Mouse (Mus musculus) hematopoietic stem cell, adult 5-6 weeks (primary cell): Measurements from ENCODE around the gene Prpf6. TPM values are rescaled to one million over a fixed set of nuclear protein-coding genes. Genes with fewer than 3 reads are reported as not detected.
A peak's percentile ranks its signal among the peaks of the same experiment; 100 is the strongest.

Experiments
- ATAC-seq, 2 experiments: fragments of 125-278 bp in 1 of 2; replicated peaks in 1 of 2; 2 replicates each; pipeline ENCODE4 v1.8.0; 2016 to 2017; ENCODE audit warnings: inconsistent platforms in 2 of 2, mild to moderate bottlenecking in 2 of 2, moderate number of reproducible peaks in 2 of 2, low read depth in 1 of 2, moderate TSS enrichment in 1 of 2; ENCODE audit not compliant: low FRiP score in 2 of 2, poor library complexity in 2 of 2, severe bottlenecking in 2 of 2, insufficient read depth in 1 of 2, low TSS enrichment in 1 of 2
- total RNA-seq: library from RNA; stranded (forward); fragments of 172-1452, 232-1000 nt; gene quantifications from 2 replicates; pipeline ENCODE4 v1.2.3, GENCODE M21; 2017

Gene Prpf6
- total RNA-seq, 1 experiment from 2014 or later = 120 TPM

- ATAC-seq = no peak
Observed at GRCm38 (mm10) chr2:181577126-181577525, 14.5 kb upstream of the Prpf6 start.

- ATAC-seq = no peak
Observed at GRCm38 (mm10) chr2:181577981-181578581, 13.6 kb upstream of the Prpf6 start.

- ATAC-seq = no peak
Observed at GRCm38 (mm10) chr2:181578790-181579618, 12.7 kb upstream of the Prpf6 start.

GRCm38 (mm10) chr2:181579681-181580080 is 12.0 kb upstream of the Prpf6 start:
- ATAC-seq = no peak

GRCm38 (mm10) chr2:181580131-181580772 is 11.4 kb upstream of the Prpf6 start:
- ATAC-seq = no peak

- ATAC-seq = peak; percentile 89 to 90
Observed at GRCm38 (mm10) chr2:181581016-181581401, 10.7 kb upstream of the Prpf6 start.

GRCm38 (mm10) chr2:181581402-181582120 is 10.1 kb upstream of the Prpf6 start:
- peak; percentile 48 to 66 for ATAC-seq

- no peak for ATAC-seq
Observed at GRCm38 (mm10) chr2:181582358-181582757, 9.3 kb upstream of the Prpf6 start.

- ATAC-seq = no peak
Observed at GRCm38 (mm10) chr2:181582939-181583338, 8.7 kb upstream of the Prpf6 start.

- ATAC-seq = no peak
Observed at GRCm38 (mm10) chr2:181583460-181584257, 8.0 kb upstream of the Prpf6 start.

GRCm38 (mm10) chr2:181584411-181584942 is 7.2 kb upstream of the Prpf6 start, which contains the start of gene Uckl1:
TSS of gene Uckl1 (minus strand) at chr2:181584892.
- ATAC-seq = no peak

GRCm38 (mm10) chr2:181585506-181585905 is 6.2 kb upstream of the Prpf6 start:
- ATAC-seq = no peak

- ATAC-seq = no peak
Observed at GRCm38 (mm10) chr2:181586124-181586523, 5.5 kb upstream of the Prpf6 start.

- no peak for ATAC-seq
Observed at GRCm38 (mm10) chr2:181587796-181588195, 3.9 kb upstream of the Prpf6 start.

- no peak for ATAC-seq
Observed at GRCm38 (mm10) chr2:181588229-181588780, 3.4 kb upstream of the Prpf6 start.

GRCm38 (mm10) chr2:181589011-181589731 is 2.5 kb upstream of the Prpf6 start:
- ATAC-seq = no peak
